Mouse (Mus musculus): ENCODE results near the gene Dapk1. TPM values are rescaled to one million over a fixed set of nuclear protein-coding genes. Genes with fewer than 3 reads are reported as not detected.

The Dapk1 gene
- total RNA-seq, 2 experiments from 2014 or later = 8.0 to 8.2 TPM

GRCm38 (mm10) chr13:60664058-60664457 lies 62.3 kb downstream of the Dapk1 start:
- no peak for DNase-seq

- no peak for DNase-seq
Measured at GRCm38 (mm10) chr13:60664816-60665215, 63.1 kb downstream of the Dapk1 start.

- DNase-seq = no peak
Measured at GRCm38 (mm10) chr13:60665402-60665801, 63.7 kb downstream of the Dapk1 start.

- no peak for DNase-seq
Measured at GRCm38 (mm10) chr13:60668036-60668435, 66.3 kb downstream of the Dapk1 start.

GRCm38 (mm10) chr13:60670605-60671004 lies 68.9 kb downstream of the Dapk1 start:
- no peak for DNase-seq

GRCm38 (mm10) chr13:60671235-60671634 lies 69.5 kb downstream of the Dapk1 start:
- no peak for DNase-seq

- no peak for DNase-seq
Measured at GRCm38 (mm10) chr13:60672287-60672686, 70.5 kb downstream of the Dapk1 start.

GRCm38 (mm10) chr13:60672882-60673675 lies 71.3 kb downstream of the Dapk1 start:
- DNase-seq = no peak

GRCm38 (mm10) chr13:60674301-60674700 lies 72.6 kb downstream of the Dapk1 start:
- DNase-seq = no peak

GRCm38 (mm10) chr13:60674911-60675310 lies 73.2 kb downstream of the Dapk1 start:
- DNase-seq = no peak

GRCm38 (mm10) chr13:60675416-60675815 lies 73.7 kb downstream of the Dapk1 start:
- DNase-seq = no peak

GRCm38 (mm10) chr13:60678912-60679311 lies 77.2 kb downstream of the Dapk1 start:
- no peak for DNase-seq

- no peak for DNase-seq
Measured at GRCm38 (mm10) chr13:60682714-60683695, 81.3 kb downstream of the Dapk1 start.

- DNase-seq = peak; percentile 68
Measured at GRCm38 (mm10) chr13:60684050-60684760, 82.5 kb downstream of the Dapk1 start.

- DNase-seq = no peak
Measured at GRCm38 (mm10) chr13:60684806-60685205, 83.1 kb downstream of the Dapk1 start.

- DNase-seq = peak; percentile 51
Measured at GRCm38 (mm10) chr13:60685216-60685615, 83.5 kb downstream of the Dapk1 start.

- no peak for DNase-seq
Measured at GRCm38 (mm10) chr13:60686024-60686663, 84.4 kb downstream of the Dapk1 start.

- DNase-seq = peak; percentile 55
Measured at GRCm38 (mm10) chr13:60686967-60687366, 85.2 kb downstream of the Dapk1 start.

- DNase-seq = no peak
Measured at GRCm38 (mm10) chr13:60687462-60687861, 85.7 kb downstream of the Dapk1 start.

- no peak for DNase-seq
Measured at GRCm38 (mm10) chr13:60687891-60688290, 86.1 kb downstream of the Dapk1 start.

- DNase-seq = no peak
Measured at GRCm38 (mm10) chr13:60690921-60691320, 89.2 kb downstream of the Dapk1 start.

GRCm38 (mm10) chr13:60691940-60692339 lies 90.2 kb downstream of the Dapk1 start:
- DNase-seq = no peak

All from gastrocnemius, postnatal 25 days (tissue).